Mouse (Mus musculus): ENCODE measurements around the gene Tdpoz5. TPM values are rescaled to one million over a fixed set of nuclear protein-coding genes. Genes with fewer than 3 reads are reported as not detected.
"Not testable (repeated sequence)": the region's sequence is repeated elsewhere in the genome, so short reads cannot be mapped to it uniquely, and the experiment has no call there.

Tdpoz5 gene
- total RNA-seq (2012; rRNA removed) = 0.27 and 0.58 TPM in 2 replicates

- H3K4me3 ChIP-seq (ENCODE audit: insufficient read depth in 1 of 2, low read depth in 1 of 2, low read length in 2 of 2, poor library complexity in 1 of 2, severe bottlenecking in 1 of 2); H3K27ac ChIP-seq (ENCODE audit: insufficient read depth, low read depth, low read length, poor library complexity, severe bottlenecking); DNase-seq (ENCODE audit: low read depth, low spot score); H3K4me1 ChIP-seq (ENCODE audit: control insufficient read depth in 2 of 2, insufficient read depth in 2 of 2, low read length in 2 of 2, poor library complexity in 1 of 2); H3K36me3 ChIP-seq (ENCODE audit: control insufficient read depth, insufficient read depth, low read length, poor library complexity, severe bottlenecking); H3K9ac ChIP-seq (ENCODE audit: insufficient read depth, low read depth, low read length, poor library complexity, severe bottlenecking); in situ Hi-C loops (cut with MboI; ENCODE audit: low sequenced_read_pairs in 2 of 2, unreplicated experiment in 2 of 2); H3K9me3 ChIP-seq (ENCODE audit: control insufficient read depth, insufficient read depth, low read depth, low read length): not testable (repeated sequence)
These were observed at the start of gene Tdpoz5 for GRCm38 (mm10) chr3:93961214-93961613. Gene Tdpoz5 (minus strand): TSS chr3:93961314.

- H3K4me3 ChIP-seq (ENCODE audit: insufficient read depth in 1 of 2, low read depth in 1 of 2, low read length in 2 of 2, poor library complexity in 1 of 2, severe bottlenecking in 1 of 2); DNase-seq (ENCODE audit: low read depth, low spot score); H3K36me3 ChIP-seq (ENCODE audit: control insufficient read depth, insufficient read depth, low read length, poor library complexity, severe bottlenecking); H3K4me1 ChIP-seq (ENCODE audit: control insufficient read depth in 2 of 2, insufficient read depth in 2 of 2, low read length in 2 of 2, poor library complexity in 1 of 2); H3K9ac ChIP-seq (ENCODE audit: insufficient read depth, low read depth, low read length, poor library complexity, severe bottlenecking); H3K9me3 ChIP-seq (ENCODE audit: control insufficient read depth, insufficient read depth, low read depth, low read length); in situ Hi-C loops (cut with MboI; ENCODE audit: low sequenced_read_pairs in 2 of 2, unreplicated experiment in 2 of 2); H3K27ac ChIP-seq (ENCODE audit: insufficient read depth, low read depth, low read length, poor library complexity, severe bottlenecking): not testable (repeated sequence)
These were observed 7.8 kb upstream of the Tdpoz5 start for GRCm38 (mm10) chr3:93968938-93969337.

- H3K4me1 ChIP-seq (ENCODE audit: control insufficient read depth in 2 of 2, insufficient read depth in 2 of 2, low read length in 2 of 2, poor library complexity in 1 of 2); DNase-seq (ENCODE audit: low read depth, low spot score); H3K9ac ChIP-seq (ENCODE audit: insufficient read depth, low read depth, low read length, poor library complexity, severe bottlenecking); H3K4me3 ChIP-seq (ENCODE audit: insufficient read depth in 1 of 2, low read depth in 1 of 2, low read length in 2 of 2, poor library complexity in 1 of 2, severe bottlenecking in 1 of 2); H3K36me3 ChIP-seq (ENCODE audit: control insufficient read depth, insufficient read depth, low read length, poor library complexity, severe bottlenecking); H3K27ac ChIP-seq (ENCODE audit: insufficient read depth, low read depth, low read length, poor library complexity, severe bottlenecking); in situ Hi-C loops (cut with MboI; ENCODE audit: low sequenced_read_pairs in 2 of 2, unreplicated experiment in 2 of 2); H3K9me3 ChIP-seq (ENCODE audit: control insufficient read depth, insufficient read depth, low read depth, low read length): not testable (repeated sequence)
These were observed 17.7 kb downstream of the Tdpoz5 start, which contains the start of gene Gm9117 for GRCm38 (mm10) chr3:93943443-93943842. Gene Gm9117 (minus strand): TSS chr3:93943543.

- H3K4me1 ChIP-seq (ENCODE audit: control insufficient read depth in 2 of 2, insufficient read depth in 2 of 2, low read length in 2 of 2, poor library complexity in 1 of 2); H3K4me3 ChIP-seq (ENCODE audit: insufficient read depth in 1 of 2, low read depth in 1 of 2, low read length in 2 of 2, poor library complexity in 1 of 2, severe bottlenecking in 1 of 2); H3K9me3 ChIP-seq (ENCODE audit: control insufficient read depth, insufficient read depth, low read depth, low read length); H3K27ac ChIP-seq (ENCODE audit: insufficient read depth, low read depth, low read length, poor library complexity, severe bottlenecking); DNase-seq (ENCODE audit: low read depth, low spot score); H3K9ac ChIP-seq (ENCODE audit: insufficient read depth, low read depth, low read length, poor library complexity, severe bottlenecking); H3K36me3 ChIP-seq (ENCODE audit: control insufficient read depth, insufficient read depth, low read length, poor library complexity, severe bottlenecking); in situ Hi-C loops (cut with MboI; ENCODE audit: low sequenced_read_pairs in 2 of 2, unreplicated experiment in 2 of 2): not testable (repeated sequence)
These were observed 22.7 kb downstream of the Tdpoz5 start for GRCm38 (mm10) chr3:93938386-93938785.

Other genes with a start within 250 kb of the Tdpoz5 start
- 0.49 and 0.63 TPM in 2 replicates for gene Gm5773, start 188.3 kb downstream of the Tdpoz5 start, total RNA-seq (2012; rRNA removed)
- 2.0 and 2.7 TPM in 2 replicates for gene Tdpoz4, start 164.9 kb downstream of the Tdpoz5 start, total RNA-seq (2012; rRNA removed)
- gene Tdpoz3, start 135.3 kb downstream of the Tdpoz5 start, total RNA-seq (2012; rRNA removed) = 3.2 and 4.2 TPM in 2 replicates
- gene Gm9117, start 17.8 kb downstream of the Tdpoz5 start, total RNA-seq (2012; rRNA removed) = 0.48 TPM in 1 of 2 replicates, not detected in the other
- 0.26 and 0.58 TPM in 2 replicates for gene Gm9125, start 93.6 kb upstream of the Tdpoz5 start, total RNA-seq (2012; rRNA removed)
- 0.27 and 0.58 TPM in 2 replicates for gene Gm10697, start 111.3 kb upstream of the Tdpoz5 start, total RNA-seq (2012; rRNA removed)
- 0.48 and 1.4 TPM in 2 replicates for gene Gm10696, start 216.9 kb upstream of the Tdpoz5 start, total RNA-seq (2012; rRNA removed)
- gene Gm5286, start 235.4 kb upstream of the Tdpoz5 start, total RNA-seq (2012; rRNA removed) = 1.4 and 2.4 TPM in 2 replicates